Mouse (Mus musculus): ENCODE results near the gene Marco.

The Marco gene

DNA sequence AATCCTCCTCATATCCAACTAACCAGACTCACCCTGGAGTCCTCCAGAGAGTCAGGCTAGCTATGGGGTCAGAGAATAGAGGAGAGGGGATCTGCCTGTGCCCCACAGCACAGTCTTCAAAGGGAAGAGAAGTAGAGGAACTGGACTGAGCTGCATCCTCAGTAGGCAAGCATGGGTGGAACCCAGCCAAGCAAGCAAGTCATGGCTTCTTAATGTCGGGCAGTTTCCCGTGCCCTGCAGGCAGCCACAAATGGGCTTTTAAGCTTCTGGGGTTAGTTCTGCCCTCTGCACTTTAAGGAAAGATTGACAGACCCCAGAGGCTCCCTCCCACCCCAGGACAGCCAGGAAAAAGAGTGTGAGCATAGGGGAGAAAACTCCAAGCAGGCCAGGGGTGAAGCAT is 63.2 kb downstream of the Marco start:
- DNase-seq (ENCODE audit: low spot score in 2 of 2), result no peak

DNA sequence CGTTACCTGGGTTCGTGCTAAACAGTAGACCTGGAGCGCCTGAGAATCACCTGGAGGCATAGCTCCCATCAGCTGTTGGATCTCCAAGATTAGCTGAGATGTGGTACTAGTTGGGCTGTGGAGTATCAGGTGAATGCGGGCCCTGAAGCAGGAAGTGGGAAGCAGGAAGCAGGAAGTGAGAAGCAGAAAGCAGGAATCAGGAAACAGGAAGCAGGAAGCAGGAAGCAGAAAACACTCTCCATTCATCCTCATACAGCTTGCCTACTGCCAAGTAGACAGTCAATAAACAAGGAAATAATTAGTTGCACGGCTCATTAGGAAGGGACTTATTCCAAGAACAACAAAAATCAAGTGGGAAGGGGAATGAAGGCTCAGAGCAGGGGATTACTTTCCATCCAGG is 69.2 kb downstream of the Marco start:
- no peak for DNase-seq (ENCODE audit: low spot score in 2 of 2)

DNA sequence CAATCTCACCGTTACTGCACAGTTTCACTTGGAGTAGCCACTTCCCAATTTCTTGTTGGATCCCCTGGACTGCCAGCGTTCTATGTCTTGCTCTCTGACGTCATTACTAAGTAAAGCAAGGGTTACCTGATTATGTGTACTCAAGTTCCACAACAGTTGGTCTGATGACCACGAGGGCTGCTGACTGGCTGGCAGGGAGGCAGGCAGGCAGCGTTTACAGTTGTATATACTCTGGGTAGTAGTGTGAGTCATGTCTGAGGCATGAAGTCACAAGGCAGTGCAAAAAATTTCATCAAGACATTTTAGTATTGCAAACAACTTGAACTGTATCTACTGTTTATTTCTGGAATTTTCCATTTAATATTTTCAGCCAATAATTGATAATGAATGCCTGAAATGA is 74.7 kb downstream of the Marco start:
- no peak for DNase-seq (ENCODE audit: low spot score in 2 of 2)

DNA sequence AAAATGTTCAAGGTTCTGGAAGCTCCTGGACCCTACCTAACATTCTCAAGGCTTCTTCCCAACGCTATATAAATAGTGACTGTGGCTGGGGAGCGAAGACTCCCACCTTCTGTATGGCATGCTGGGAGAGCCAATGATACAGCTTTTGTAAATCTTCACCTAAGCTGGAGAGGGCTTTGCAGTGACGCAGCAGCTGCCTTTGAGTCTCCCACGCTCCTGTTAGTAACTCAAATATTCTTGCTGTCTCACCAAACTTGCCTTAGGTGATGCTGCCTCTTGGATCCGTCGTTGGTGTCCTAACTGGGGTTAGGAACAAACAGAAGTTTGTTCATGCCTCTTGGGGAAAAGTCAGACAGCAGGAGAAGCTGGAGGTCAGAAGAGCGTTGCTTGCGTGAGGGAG is 79.2 kb downstream of the Marco start:
- no peak for DNase-seq (ENCODE audit: low spot score in 2 of 2)
